9 mouse cellular contexts compared by ENCODE assay signal in genomic region chr10:13968234-13968555, GRCm38 (mm10). TPM values are rescaled to one million over a fixed set of nuclear protein-coding genes. Genes with fewer than 3 reads are reported as not detected.
DNase-seq lines count a peak whose midpoint lies in the region; ATAC-seq and TF ChIP-seq lines count a peak whose summit lies in the region.
"Had no signal": no experiment of that assay in that cellular context is flagged by ENCODE, and none has a peak within 500 bp of the region (broad histone marks: within the 10 kb centered on the region; RNA-seq: fewer than 3 reads in every experiment).

No protein-coding gene starts in this region.

- no peaks in the 10 kb centered on the region for H3K36me3 ChIP-seq in thymus, adult 2 months (ENCODE audit: control insufficient read depth, insufficient read depth, low read length)
- no peaks in the 10 kb centered on the region for H3K36me3 ChIP-seq in liver, embryonic 13.5 days

- H3K4me3 ChIP-seq in thymus, adult 2 months (ENCODE audit: control insufficient read depth, insufficient read depth, low read length): peak overlapping the region; percentile 79
- peak overlapping the region; percentile 63 for H3K4me3 ChIP-seq in liver, embryonic 13.5 days (replicated peaks)

- under 1% methylated on average over 5 of the region's 5 CpGs for WGBS in thymus, adult 2 months
- 11% methylated on average over 5 of the region's 5 CpGs for WGBS in liver, embryonic 13.5 days (ENCODE audit: insufficient replicate concordance)

- no peaks in the 10 kb centered on the region for H3K27me3 ChIP-seq in thymus, adult 2 months (ENCODE audit: control insufficient read depth, insufficient read depth, low read length)
- peaks cover 66% of the 10 kb centered on the region for H3K27me3 ChIP-seq in liver, embryonic 13.5 days

- peak overlapping the region; percentile 81 for H3K4me2 ChIP-seq in liver, embryonic 13.5 days

- H3K4me1 ChIP-seq in thymus, adult 2 months (replicated peaks; ENCODE audit: control insufficient read depth, insufficient read depth, low read length): peaks cover 7% of the 10 kb centered on the region
- H3K4me1 ChIP-seq in liver, embryonic 13.5 days (replicated peaks): peaks cover 28% of the 10 kb centered on the region

- no peak for TF ChIP-seq POLR2A in thymus, adult 2 months (IDR thresholded peaks at IDR 0.05; ENCODE audit: control insufficient read depth, extremely low read depth, insufficient read depth, low read length, poor library complexity)

- no peak for TF ChIP-seq CTCF in thymus, adult 2 months (IDR thresholded peaks at IDR 0.05; ENCODE audit: borderline replicate concordance, control insufficient read depth, extremely low read depth, insufficient read depth, low read length, poor library complexity)

- no peak for DNase-seq in cerebellum, postnatal 36 days
- no peak for DNase-seq in thymus, adult 2 months
- DNase-seq in thymus, postnatal 14 days: no peak
- DNase-seq in liver, embryonic 13.5 days: no peak
- DNase-seq in adrenal gland, adult 18-20 months (ENCODE audit: low spot score in 2 of 2): no peak
- DNase-seq in adrenal gland, adult 8-10 months: no peak

- no peak overlapping the region for H3K9ac ChIP-seq in liver, embryonic 13.5 days

- no peaks in the 10 kb centered on the region for H3K9me3 ChIP-seq in liver, embryonic 13.5 days (replicated peaks)

- peak overlapping the region; percentile 97 for H3K27ac ChIP-seq in thymus, adult 2 months (ENCODE audit: control insufficient read depth, insufficient read depth, low read length)
- H3K27ac ChIP-seq in liver, embryonic 13.5 days: no peak overlapping the region

- 0 out of 2 replicates have a peak, but pooled peaks have one; percentile 0 for ATAC-seq in cerebellum, adult (ENCODE audit: insufficient number of reproducible peaks, low FRiP score, low TSS enrichment)
- no peak for ATAC-seq in liver, embryonic 13.5 days (ENCODE audit: low read depth)
- no peak for ATAC-seq in erythroblast, adult 5-6 weeks (replicated peaks; ENCODE audit: low FRiP score, poor library complexity, severe bottlenecking)

RNA-seq across cellular contexts. Expression of gene Hivep2, which starts 2.3 kb away (rescaled TPM):
- polyA plus RNA-seq in thymus, adult 2 months (2012; rRNA removed): 26.4 and 32.0 TPM in 2 replicates
- 0.43 and 0.63 TPM in 2 replicates for polyA plus RNA-seq in liver, embryonic 13.5 days (2015; fragmentation: Nextera tagmentation; extraction: Ambion mirVana)
- 10 to 100 TPM; 24.1 to 35.6 TPM for total RNA-seq in adrenal gland, adult 18-20 months (2021)
- total RNA-seq in erythroblast, adult 5-6 weeks (2015; ENCODE audit: low replicate concordance): 0.21 TPM in 1 of 2 replicates, not detected in the other
- total RNA-seq in erythroblast, adult 5-6 weeks (2017; ENCODE audit: low replicate concordance): 0.51 and 0.56 TPM in 2 replicates
- total RNA-seq in adrenal gland, adult 8-10 months (2022): 10 to 100 TPM; 27.5 to 43.1 (median 38.7) TPM
- polyA plus RNA-seq: erythroblast, embryonic 14.5 days had no signal

Comparison
In these comparisons a context has a peak if more than half of its experiments do, and no peak if none do; other contexts are left out.
1. RNA of gene Hivep2, which starts 2.3 kb away (total RNA-seq): 27.5 to 43.1 TPM in adrenal gland, adult 8-10 months and 24.1 to 35.6 TPM in adrenal gland, adult 18-20 months; 0.21 to 0.56 TPM in erythroblast, adult 5-6 weeks; every median in the first group is over 10 times any median in the second.